Mouse (Mus musculus) liver, adult 2 months (tissue): ENCODE data around the gene Rpl36-ps4.

Source experiments
- CTCF ChIP-seq: fragments of 200-500 bp; IDR thresholded peaks from 2 replicates; pipeline ENCODE4 v1.5.1; 2011; ENCODE audit warnings: low read depth, low read length, control low read depth
- POLR2A ChIP-seq: fragments of 200-500 bp; IDR thresholded peaks from 2 replicates; pipeline ENCODE4 v1.6.1; 2011; ENCODE audit warnings: low read length, control low read depth; ENCODE audit not compliant: insufficient read depth; ENCODE audit errors: extremely low read depth

- TF ChIP-seq CTCF (no peak), POLR2A (no peak)
Observed at GRCm38 (mm10) chr17:87873943-87874342, 46.8 kb upstream of the Rpl36-ps4 start.
